Mouse (Mus musculus): ENCODE results near the gene Plpp3.

Gene Plpp3

DNA sequence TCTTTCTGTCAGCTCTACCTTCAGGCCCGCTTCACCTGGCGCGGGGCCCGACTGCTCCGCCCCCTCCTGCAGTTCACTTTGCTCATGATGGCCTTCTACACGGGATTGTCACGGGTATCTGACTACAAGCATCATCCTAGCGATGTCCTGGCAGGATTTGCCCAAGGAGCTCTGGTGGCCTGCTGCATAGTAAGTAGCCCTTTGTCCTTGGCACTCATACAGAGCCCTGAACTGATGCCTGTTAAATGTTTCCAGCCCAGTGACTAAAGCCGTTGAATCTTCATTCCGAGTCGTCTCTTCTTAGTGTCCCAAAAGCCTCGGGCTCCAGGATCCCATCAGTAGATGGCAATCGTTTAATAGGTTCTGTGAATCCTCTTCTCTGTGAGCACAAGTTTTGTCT, 62.2 kb downstream of the Plpp3 start:
- DNase-seq (ENCODE audit: low read depth, low spot score) = no peak

GRCm38 (mm10) chr4:105220849-105221248, 63.7 kb downstream of the Plpp3 start:
- DNase-seq (ENCODE audit: low read depth, low spot score) = no peak

GRCm38 (mm10) chr4:105221256-105221840, 64.2 kb downstream of the Plpp3 start:
- DNase-seq (ENCODE audit: low read depth, low spot score) = no peak

DNA sequence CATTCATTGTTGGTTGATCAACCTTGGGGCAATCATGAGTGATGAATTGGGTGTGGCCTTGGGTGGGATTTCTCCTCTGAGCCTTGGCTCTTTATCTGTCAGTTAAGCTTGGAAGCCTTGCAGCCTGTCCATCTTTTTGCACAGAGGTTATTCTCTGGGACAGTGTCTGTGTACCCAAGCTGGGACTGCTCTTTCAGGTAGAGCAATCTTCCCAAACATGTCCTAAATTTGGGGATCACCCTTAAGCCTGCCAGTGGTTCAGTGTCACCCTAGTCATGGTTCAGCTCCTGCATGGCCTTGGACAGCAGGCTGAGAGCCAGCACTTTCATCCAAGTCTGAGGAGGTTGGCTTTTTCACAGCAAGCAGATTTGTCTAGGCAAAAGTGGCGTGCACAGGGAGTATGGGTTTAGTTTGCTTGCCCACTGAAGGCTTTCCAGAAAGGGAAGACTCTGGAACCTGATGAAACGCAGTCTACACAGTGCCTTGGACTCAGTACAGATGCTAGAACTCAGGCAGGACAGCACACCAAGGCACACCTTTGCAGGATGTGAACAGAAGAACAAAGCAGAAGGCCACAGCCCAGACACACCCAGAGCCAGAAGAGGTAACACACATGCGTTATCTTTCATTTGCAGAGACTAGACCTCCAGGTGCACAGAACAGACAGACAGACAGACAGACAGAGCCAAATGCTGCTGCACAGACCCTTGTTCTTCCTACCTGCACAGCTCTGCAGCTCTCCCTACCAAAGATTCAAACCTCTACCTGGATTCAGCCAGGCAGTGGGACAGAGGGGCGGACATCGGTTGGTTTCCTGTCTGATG, 66.2 kb downstream of the Plpp3 start:
- no peak for DNase-seq (ENCODE audit: low read depth, low spot score)

GRCm38 (mm10) chr4:105223925-105224300, 66.8 kb downstream of the Plpp3 start:
- peak; percentile 61 for DNase-seq (ENCODE audit: low read depth, low spot score)

- no peak for DNase-seq (ENCODE audit: low read depth, low spot score)
Measured at GRCm38 (mm10) chr4:105225512-105225911, 68.4 kb downstream of the Plpp3 start.

GRCm38 (mm10) chr4:105226351-105226750, 69.2 kb downstream of the Plpp3 start:
- no peak for DNase-seq (ENCODE audit: low read depth, low spot score)

DNA sequence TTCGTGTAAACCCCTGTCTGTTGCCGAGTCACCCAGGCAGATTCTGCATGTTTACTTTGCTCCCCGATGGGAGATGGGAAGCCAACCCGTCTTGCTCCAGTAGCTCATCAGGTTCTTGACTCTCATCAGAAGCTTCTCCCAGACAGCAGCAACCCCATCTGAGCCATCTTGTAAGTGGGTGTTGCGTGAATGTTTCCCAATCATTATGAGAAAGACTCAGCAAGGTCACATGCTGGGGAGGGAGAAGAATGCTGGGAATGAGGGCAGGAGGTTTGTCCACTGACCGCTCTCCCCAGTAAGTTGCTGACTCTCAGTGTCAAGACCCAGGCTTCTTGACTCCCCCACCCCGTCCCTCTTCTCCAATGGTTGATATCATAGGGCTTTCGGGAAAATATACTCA, 73.0 kb downstream of the Plpp3 start:
- DNase-seq (ENCODE audit: low read depth, low spot score) = no peak

DNA sequence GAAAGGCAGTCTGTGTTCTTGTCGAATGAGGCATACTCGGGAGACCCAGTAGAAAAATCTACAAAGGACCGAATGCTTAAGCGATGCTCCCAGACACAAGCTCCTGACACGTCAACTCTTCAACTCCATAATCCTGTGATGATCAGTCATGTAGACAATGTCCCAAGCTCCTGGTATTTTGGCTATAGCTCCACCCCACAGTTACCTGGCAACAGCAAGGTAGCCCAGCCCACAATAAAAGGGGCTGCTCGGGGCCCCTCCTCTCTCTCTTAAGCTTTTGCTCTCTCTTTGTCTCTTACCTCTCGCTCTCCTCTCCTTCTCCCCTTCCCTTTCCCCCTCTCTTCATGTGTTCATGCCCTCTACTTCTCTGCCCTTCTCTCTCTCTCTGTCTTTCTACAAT, 83.1 kb downstream of the Plpp3 start:
- no peak for DNase-seq (ENCODE audit: low read depth, low spot score)

DNA sequence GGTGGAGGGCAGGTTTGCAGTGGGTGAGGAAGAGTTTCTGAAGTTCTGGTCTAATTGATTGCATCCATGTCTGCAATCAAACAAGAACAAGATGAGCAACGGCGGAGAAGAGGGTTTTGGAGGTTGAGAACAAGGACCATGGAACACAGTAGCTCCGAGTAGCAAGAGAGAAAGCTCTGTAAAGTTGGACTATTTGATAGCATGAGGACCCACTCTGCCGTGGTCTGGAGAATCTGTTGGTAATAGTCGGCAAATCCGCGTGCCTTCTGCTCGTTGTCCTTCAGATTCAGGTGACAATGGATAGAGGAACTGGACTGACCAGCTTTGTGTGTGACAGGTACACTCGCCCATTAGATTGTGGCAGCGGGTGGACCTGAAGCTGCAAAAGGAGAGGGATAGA, 87.8 kb downstream of the Plpp3 start:
- no peak for DNase-seq (ENCODE audit: low read depth, low spot score)

GRCm38 (mm10) chr4:105245479-105245944, 88.4 kb downstream of the Plpp3 start:
- DNase-seq (ENCODE audit: low read depth, low spot score) = peak; percentile 45

GRCm38 (mm10) chr4:105246331-105246730, 89.2 kb downstream of the Plpp3 start:
- no peak for DNase-seq (ENCODE audit: low read depth, low spot score)

- no peak for DNase-seq (ENCODE audit: low read depth, low spot score)
Measured at GRCm38 (mm10) chr4:105248161-105248560, 91.0 kb downstream of the Plpp3 start.

DNA sequence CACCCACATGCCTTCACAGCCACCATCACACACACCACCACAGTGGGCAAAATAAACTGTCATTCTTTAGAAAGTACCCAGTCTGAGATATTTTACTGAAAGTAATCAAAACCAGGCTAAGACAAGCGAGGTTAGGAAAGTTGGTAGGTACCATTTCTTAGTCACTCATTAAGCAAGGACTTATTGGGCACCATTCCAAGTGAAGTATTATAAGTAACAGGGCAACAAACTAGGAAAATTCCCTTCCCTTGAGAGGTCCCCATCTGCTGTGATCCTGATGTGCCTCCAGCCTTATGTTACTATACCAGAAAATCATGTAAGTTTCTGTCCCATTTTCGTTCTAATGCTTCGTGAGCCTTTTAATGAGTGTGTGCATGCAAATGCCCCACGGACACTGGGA, 92.1 kb downstream of the Plpp3 start:
- no peak for DNase-seq (ENCODE audit: low read depth, low spot score)

GRCm38 (mm10) chr4:105250946-105251345, 93.8 kb downstream of the Plpp3 start:
- no peak for DNase-seq (ENCODE audit: low read depth, low spot score)

DNA sequence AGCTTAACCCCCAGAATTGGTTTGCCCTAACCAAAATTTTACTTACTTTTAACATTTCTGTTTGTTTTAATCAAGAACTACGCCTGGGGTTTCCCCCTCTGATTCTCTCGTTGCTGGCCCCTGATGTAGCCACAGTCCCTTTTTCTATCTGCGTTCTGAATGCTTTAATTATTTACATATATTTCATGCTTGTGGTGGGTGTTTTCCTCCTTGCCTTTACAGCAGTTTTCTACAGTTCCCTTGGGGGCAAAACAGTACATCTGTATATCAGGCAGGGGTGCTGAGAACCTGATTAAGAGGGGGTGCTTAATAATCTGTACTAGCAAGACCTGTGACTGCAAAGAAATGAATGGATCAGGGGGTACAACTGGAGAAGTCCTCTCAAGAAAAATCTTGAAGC, 94.9 kb downstream of the Plpp3 start:
- DNase-seq (ENCODE audit: low read depth, low spot score) = no peak

- DNase-seq (ENCODE audit: low read depth, low spot score) = no peak
Measured at GRCm38 (mm10) chr4:105252571-105253200, 95.5 kb downstream of the Plpp3 start.

DNA sequence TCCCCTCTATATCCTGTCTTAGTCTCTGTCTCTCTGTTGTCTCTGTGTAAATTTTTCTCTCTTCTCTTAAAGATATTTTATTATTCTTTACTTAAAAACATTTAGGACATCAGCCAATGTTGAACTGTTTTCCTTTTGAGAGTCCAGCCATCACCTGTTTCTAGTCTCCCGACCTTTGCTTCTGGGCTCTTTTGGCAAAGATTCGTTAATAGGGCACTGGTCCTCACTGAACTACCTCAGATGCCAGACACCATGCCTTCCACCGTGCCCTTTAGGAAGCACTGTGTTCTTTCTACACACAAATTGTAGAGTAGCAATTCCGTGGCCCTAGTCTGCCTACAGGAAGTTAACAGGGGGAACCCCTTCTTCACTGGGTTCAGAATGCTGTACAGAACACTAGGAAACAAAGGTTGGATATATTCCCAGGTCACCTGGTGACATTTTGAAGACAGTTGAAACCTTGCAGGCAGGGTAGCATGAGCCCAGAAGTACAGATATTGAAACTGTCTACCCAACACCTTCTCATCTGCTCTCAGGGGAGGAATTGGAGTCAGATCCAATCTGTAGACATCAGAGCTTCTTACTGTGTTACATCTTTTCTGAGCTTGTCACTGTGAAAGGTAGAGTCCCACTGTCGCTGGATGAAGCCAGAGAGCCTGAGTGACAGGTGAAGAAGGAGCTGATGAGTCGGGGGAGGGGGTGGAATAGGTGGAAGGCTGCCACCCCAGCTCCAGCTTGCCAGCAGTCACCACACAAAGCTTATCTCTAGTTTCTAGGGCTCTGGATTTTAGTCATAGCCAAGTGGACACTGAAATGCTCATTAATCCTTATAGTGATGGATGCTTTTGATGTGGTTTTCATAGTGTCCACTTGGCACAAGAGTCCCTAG, 96.5 kb downstream of the Plpp3 start:
- no peak for DNase-seq (ENCODE audit: low read depth, low spot score)

- DNase-seq (ENCODE audit: low read depth, low spot score) = no peak
Measured at GRCm38 (mm10) chr4:105254365-105254764, 97.2 kb downstream of the Plpp3 start.

DNA sequence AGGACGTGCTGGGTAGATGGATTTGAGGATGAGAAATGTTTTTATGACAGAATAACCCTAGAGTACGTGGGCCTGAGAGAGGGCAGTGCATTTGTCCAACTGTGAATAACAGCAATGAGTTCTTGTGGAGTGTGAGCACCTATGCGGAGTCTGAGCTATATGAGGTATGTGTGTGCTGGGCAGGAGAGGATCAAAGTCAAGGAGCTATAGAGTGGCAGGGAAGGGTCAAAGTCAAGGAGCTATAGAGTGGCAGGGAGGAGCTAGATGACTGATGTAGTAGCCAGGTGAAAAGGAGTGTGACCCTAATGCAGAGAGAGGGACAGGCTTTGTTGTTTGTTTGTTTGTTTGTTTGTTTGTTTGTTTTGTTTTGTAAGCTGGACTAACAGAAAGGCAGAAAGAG, 98.0 kb downstream of the Plpp3 start:
- no peak for DNase-seq (ENCODE audit: low read depth, low spot score)

DNA sequence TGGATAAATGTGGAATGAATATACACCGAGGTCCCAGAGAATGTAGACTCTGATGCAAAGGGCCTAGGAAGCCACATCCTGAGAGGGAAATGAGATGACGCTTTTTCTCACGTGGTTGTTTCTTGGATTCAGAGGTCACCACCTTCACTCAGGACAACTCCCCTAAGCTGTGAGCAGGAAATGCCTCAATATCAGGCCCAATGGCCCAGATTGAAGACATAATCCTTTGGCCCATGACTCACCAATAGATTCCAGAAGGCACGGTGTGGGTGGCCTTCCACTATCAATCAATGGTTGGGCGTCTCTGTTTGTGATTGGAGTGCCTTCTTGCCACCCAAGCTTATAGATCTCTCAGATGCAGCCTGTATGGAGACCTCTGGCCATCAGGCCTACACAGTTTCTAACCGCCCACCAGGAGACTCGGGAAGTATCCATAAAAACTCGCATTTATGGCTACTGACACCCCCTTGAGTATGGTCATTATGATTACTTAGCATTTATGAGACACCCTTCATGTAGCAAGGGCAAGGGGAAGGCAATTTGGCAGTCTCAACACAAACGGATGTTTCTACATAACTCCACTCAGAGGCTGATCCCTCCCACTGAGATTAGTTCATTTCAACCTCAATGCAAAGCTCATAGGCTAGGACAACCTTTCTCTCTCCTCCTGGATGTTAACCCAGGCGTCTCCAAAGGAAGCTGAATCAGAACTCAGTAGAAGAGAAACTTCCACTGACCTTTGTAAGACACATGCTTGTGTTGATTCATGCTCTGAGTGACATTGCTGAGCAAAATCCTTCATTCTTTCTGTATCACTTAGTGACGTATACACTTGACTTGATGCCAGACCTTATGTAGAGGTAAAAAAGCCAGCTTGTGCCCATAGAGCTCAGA, 100.8 kb downstream of the Plpp3 start:
- DNase-seq (ENCODE audit: low read depth, low spot score) = no peak

Data from WW6 (cell line).